ENCODE assay signal across 7 mouse cellular contexts in the genomic region with DNA sequence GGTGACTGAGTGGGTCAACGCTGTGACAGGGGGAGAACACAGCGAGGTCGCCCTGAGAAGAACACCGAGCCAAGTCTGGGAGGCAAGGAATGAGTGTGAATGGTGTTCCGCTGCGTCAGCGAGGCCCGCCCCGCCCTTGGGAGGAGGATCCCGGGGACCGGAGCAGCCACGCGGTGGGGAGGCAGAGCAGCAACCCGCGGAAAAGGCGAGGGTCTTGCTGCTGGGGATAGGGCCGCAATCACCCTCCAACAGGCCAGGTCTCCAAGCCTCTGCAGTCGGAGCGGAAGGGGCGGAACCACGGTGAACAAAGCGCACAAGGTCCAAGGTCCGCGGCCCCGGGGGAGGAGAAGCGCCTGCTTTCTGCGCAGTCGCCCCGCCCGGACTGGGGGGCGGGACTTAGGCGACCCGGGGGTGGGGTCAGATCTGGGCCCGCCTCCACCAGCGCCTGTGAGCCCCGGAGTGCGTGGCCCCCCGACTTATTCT. TPM values are rescaled to one million over a fixed set of nuclear protein-coding genes. Genes with fewer than 3 reads are reported as not detected.
A peak's percentile ranks its signal among the peaks of the same experiment; 100 is the strongest.
DNase-seq lines count a peak whose midpoint lies in the region; ATAC-seq lines count a peak whose summit lies in the region.

Gene Plscr3, plus strand, starts transcription at position 179 of the 483 bp plus-strand sequence.

- peaks cover 19% of the 10 kb centered on the region for H3K4me1 ChIP-seq in intestine, embryonic 16.5 days (ENCODE audit: control insufficient read depth, insufficient read depth, low read length)
- peaks cover 16% of the 10 kb centered on the region; the same call in 1 of the 2 replicates for H3K4me1 ChIP-seq in midbrain, embryonic 11.5 days (ENCODE audit: control insufficient read depth, insufficient read depth, low read length)

- intact Hi-C loops in left cerebral cortex, postnatal 36 days (cut with DNase I) = no loop called here

- WGBS in intestine, embryonic 16.5 days = under 1% methylated on average over 38 of the region's 38 CpGs
- WGBS in midbrain, embryonic 11.5 days = 0% methylated on average over 37 of the region's 38 CpGs

- peaks cover 15% of the 10 kb centered on the region; the same call in 1 of the 2 replicates for H3K36me3 ChIP-seq in intestine, embryonic 16.5 days (ENCODE audit: control insufficient read depth, insufficient read depth, low read length)
- H3K36me3 ChIP-seq in midbrain, embryonic 11.5 days (ENCODE audit: control insufficient read depth, insufficient read depth, low read length) = peaks cover 2% of the 10 kb centered on the region; the same call in 1 of the 2 replicates

- peak within 1 kb of the TSS; percentile 70 for H3K4me3 ChIP-seq in intestine, embryonic 16.5 days (ENCODE audit: low read length)
- peak within 1 kb of the TSS; percentile 57 for H3K4me3 ChIP-seq in midbrain, embryonic 11.5 days (ENCODE audit: low read depth, low read length)

- H3K27me3 ChIP-seq in intestine, embryonic 16.5 days (replicated peaks; ENCODE audit: control insufficient read depth, insufficient read depth, low read length) = no peaks in the 10 kb centered on the region
- H3K27me3 ChIP-seq in midbrain, embryonic 11.5 days (ENCODE audit: control insufficient read depth, insufficient read depth, low read length) = no peaks in the 10 kb centered on the region

- peak within 1 kb of the TSS; percentile 96 for H3K27ac ChIP-seq in intestine, embryonic 16.5 days (ENCODE audit: low read length)
- H3K27ac ChIP-seq in midbrain, embryonic 11.5 days (ENCODE audit: low read depth, low read length) = peak within 1 kb of the TSS; percentile 94

- peak; percentile 93 for ATAC-seq in intestine, embryonic 16.5 days
- peak; percentile 95 for ATAC-seq in midbrain, embryonic 11.5 days (ENCODE audit: low FRiP score)

- peak within 1 kb of the TSS; percentile 73 for H3K9ac ChIP-seq in intestine, embryonic 16.5 days (ENCODE audit: low read depth, low read length)
- peak within 1 kb of the TSS; percentile 78 for H3K9ac ChIP-seq in midbrain, embryonic 11.5 days (ENCODE audit: low read length)

- DNase-seq in adrenal gland, adult 2 months = peak; percentile 95
- peak; percentile 89 for DNase-seq in embryo, embryonic 11.5 days (ENCODE audit: low read depth, low spot score)
- DNase-seq in gastrocnemius, postnatal 4 days (ENCODE audit: low spot score in 2 of 2) = peak; percentile 86 to 91
- peak; percentile 87 to 88 for DNase-seq in left cerebral cortex, postnatal 36 days (ENCODE audit: low spot score in 2 of 2)
- DNase-seq in midbrain, embryonic 11.5 days (ENCODE audit: low spot score, missing footprints) = peak; percentile 99
- DNase-seq in skeletal muscle tissue, adult 2 months (ENCODE audit: low read depth, low spot score) = peak; percentile 79

- no peaks in the 10 kb centered on the region for H3K9me3 ChIP-seq in intestine, embryonic 16.5 days (ENCODE audit: control insufficient read depth, low read length)
- no peaks in the 10 kb centered on the region for H3K9me3 ChIP-seq in midbrain, embryonic 11.5 days (ENCODE audit: control insufficient read depth, low read length)

- peak within 1 kb of the TSS; percentile 80 for H3K4me2 ChIP-seq in intestine, embryonic 16.5 days (ENCODE audit: low read depth, low read length)
- H3K4me2 ChIP-seq in midbrain, embryonic 11.5 days = peak within 1 kb of the TSS; percentile 71

RNA-seq across cellular contexts. Expression of gene Plscr3, which starts in this region (rescaled TPM):
- total RNA-seq in adrenal gland, adult 2 months (2021) = 10 to 100 TPM; 50.8 to 53.5 TPM
- polyA plus RNA-seq in adrenal gland, adult 2 months (2012; rRNA removed) = 224 and 230 TPM in 2 replicates
- total RNA-seq in gastrocnemius, postnatal 4 days (2021) = 10 to 100 TPM; 39.3 to 41.4 TPM
- 73.0 and 75.2 TPM in 2 replicates for polyA plus RNA-seq in intestine, embryonic 16.5 days (2015; fragmentation: Nextera tagmentation; extraction: Ambion mirVana)
- 10 to 100 TPM; 18.4 to 18.7 TPM for total RNA-seq in left cerebral cortex, postnatal 36 days (2021)
- polyA plus RNA-seq in midbrain, embryonic 11.5 days (2014; fragmentation: Nextera tagmentation; extraction: Ambion mirVana) = 61.7 and 65.3 TPM in 2 replicates

Comparison
In these comparisons a context has a peak if more than half of its experiments do, and no peak if none do; other contexts are left out.
1. Peak in every context shown above with its lines: DNase-seq, ATAC-seq, H3K4me3 ChIP-seq and H3K27ac ChIP-seq.